Mouse (Mus musculus): Measurements from ENCODE around the gene Wscd2. TPM values are rescaled to one million over a fixed set of nuclear protein-coding genes. Genes with fewer than 3 reads are reported as not detected.

Wscd2 gene
- total RNA-seq, 1 experiment, result 2.6 TPM

GRCm38 (mm10) chr5:113503276-113503675 is 13.1 kb downstream of the Wscd2 start:
- in situ Hi-C loops (cut with MboI; ENCODE audit: low sequenced_read_pairs in 2 of 2, unreplicated experiment in 2 of 2), result no loop called here
- Histone ChIP-seq H3K4me3 (ENCODE audit: insufficient read depth in 1 of 2, low read depth in 1 of 2, low read length in 2 of 2, poor library complexity in 1 of 2, severe bottlenecking in 1 of 2) (no peak overlapping the region), H3K27ac (ENCODE audit: insufficient read depth, low read depth, low read length, poor library complexity, severe bottlenecking) (no peak overlapping the region), H3K9me3 (ENCODE audit: control insufficient read depth, insufficient read depth, low read depth, low read length) (no peaks in the 10 kb centered on the region), H3K4me1 (ENCODE audit: control insufficient read depth in 2 of 2, insufficient read depth in 2 of 2, low read length in 2 of 2, poor library complexity in 1 of 2) (peaks cover 2 to 19% of the 10 kb centered on the region in 2 experiments; a peak in 2 of 4 replicates), H3K9ac (ENCODE audit: insufficient read depth, low read depth, low read length, poor library complexity, severe bottlenecking) (no peak overlapping the region), H3K36me3 (ENCODE audit: control insufficient read depth, insufficient read depth, low read length, poor library complexity, severe bottlenecking) (no peaks in the 10 kb centered on the region)
- no peak for DNase-seq (ENCODE audit: low read depth, low spot score)
- TF ChIP-seq CHD2 (IDR thresholded peaks at IDR 0.05; ENCODE audit: low read depth, low read length) (no peak), ZC3H11A (IDR thresholded peaks at IDR 0.05; ENCODE audit: borderline replicate concordance, low read depth, low read length) (no peak), ZNF384 (IDR thresholded peaks at IDR 0.05; ENCODE audit: low read depth, low read length) (no peak), MAFK (IDR thresholded peaks at IDR 0.05; ENCODE audit: insufficient read depth, low read depth, low read length) (no peak), HCFC1 (IDR thresholded peaks at IDR 0.05; ENCODE audit: borderline replicate concordance, insufficient read depth, low read length) (no peak)

GRCm38 (mm10) chr5:113504654-113505053 is 14.5 kb downstream of the Wscd2 start:
- Histone ChIP-seq H3K4me1 (ENCODE audit: control insufficient read depth in 2 of 2, insufficient read depth in 2 of 2, low read length in 2 of 2, poor library complexity in 1 of 2) (peaks cover 2 to 20% of the 10 kb centered on the region in 2 experiments; a peak in 2 of 4 replicates), H3K4me3 (ENCODE audit: insufficient read depth in 1 of 2, low read depth in 1 of 2, low read length in 2 of 2, poor library complexity in 1 of 2, severe bottlenecking in 1 of 2) (no peak overlapping the region), H3K27ac (ENCODE audit: insufficient read depth, low read depth, low read length, poor library complexity, severe bottlenecking) (no peak overlapping the region), H3K36me3 (ENCODE audit: control insufficient read depth, insufficient read depth, low read length, poor library complexity, severe bottlenecking) (no peaks in the 10 kb centered on the region), H3K9me3 (ENCODE audit: control insufficient read depth, insufficient read depth, low read depth, low read length) (no peaks in the 10 kb centered on the region), H3K9ac (ENCODE audit: insufficient read depth, low read depth, low read length, poor library complexity, severe bottlenecking) (no peak overlapping the region)
- TF ChIP-seq ZC3H11A (IDR thresholded peaks at IDR 0.05; ENCODE audit: borderline replicate concordance, low read depth, low read length) (no peak), MAFK (IDR thresholded peaks at IDR 0.05; ENCODE audit: insufficient read depth, low read depth, low read length) (no peak), ZNF384 (IDR thresholded peaks at IDR 0.05; ENCODE audit: low read depth, low read length) (no peak), HCFC1 (IDR thresholded peaks at IDR 0.05; ENCODE audit: borderline replicate concordance, insufficient read depth, low read length) (no peak), CHD2 (IDR thresholded peaks at IDR 0.05; ENCODE audit: low read depth, low read length) (no peak)
- in situ Hi-C loops (cut with MboI; ENCODE audit: low sequenced_read_pairs in 2 of 2, unreplicated experiment in 2 of 2), result no loop called here
- no peak for DNase-seq (ENCODE audit: low read depth, low spot score)

- no peak overlapping the region for H3K4me3 ChIP-seq (ENCODE audit: insufficient read depth in 1 of 2, low read depth in 1 of 2, low read length in 2 of 2, poor library complexity in 1 of 2, severe bottlenecking in 1 of 2)
- H3K27ac ChIP-seq (ENCODE audit: insufficient read depth, low read depth, low read length, poor library complexity, severe bottlenecking), result no peak overlapping the region
- H3K4me1 ChIP-seq (ENCODE audit: control insufficient read depth in 2 of 2, insufficient read depth in 2 of 2, low read length in 2 of 2, poor library complexity in 1 of 2), result peaks cover 2 to 20% of the 10 kb centered on the region in 2 experiments; a peak in 2 of 4 replicates
- in situ Hi-C loops (cut with MboI; ENCODE audit: low sequenced_read_pairs in 2 of 2, unreplicated experiment in 2 of 2), result no loop called here
- H3K9ac ChIP-seq (ENCODE audit: insufficient read depth, low read depth, low read length, poor library complexity, severe bottlenecking), result no peak overlapping the region
- no peaks in the 10 kb centered on the region for H3K9me3 ChIP-seq (ENCODE audit: control insufficient read depth, insufficient read depth, low read depth, low read length)
- no peaks in the 10 kb centered on the region for H3K36me3 ChIP-seq (ENCODE audit: control insufficient read depth, insufficient read depth, low read length, poor library complexity, severe bottlenecking)
- TF ChIP-seq CHD2 (IDR thresholded peaks at IDR 0.05; ENCODE audit: low read depth, low read length) (no peak), ZC3H11A (IDR thresholded peaks at IDR 0.05; ENCODE audit: borderline replicate concordance, low read depth, low read length) (no peak), ZNF384 (IDR thresholded peaks at IDR 0.05; ENCODE audit: low read depth, low read length) (no peak), HCFC1 (IDR thresholded peaks at IDR 0.05; ENCODE audit: borderline replicate concordance, insufficient read depth, low read length) (no peak), MAFK (IDR thresholded peaks at IDR 0.05; ENCODE audit: insufficient read depth, low read depth, low read length) (no peak)
- DNase-seq (ENCODE audit: low read depth, low spot score), result no peak
These were observed 15.9 kb downstream of the Wscd2 start for GRCm38 (mm10) chr5:113506065-113506464.

GRCm38 (mm10) chr5:113506779-113507178 is 16.6 kb downstream of the Wscd2 start:
- Histone ChIP-seq H3K4me3 (ENCODE audit: insufficient read depth in 1 of 2, low read depth in 1 of 2, low read length in 2 of 2, poor library complexity in 1 of 2, severe bottlenecking in 1 of 2) (no peak overlapping the region), H3K9me3 (ENCODE audit: control insufficient read depth, insufficient read depth, low read depth, low read length) (no peaks in the 10 kb centered on the region), H3K9ac (ENCODE audit: insufficient read depth, low read depth, low read length, poor library complexity, severe bottlenecking) (no peak overlapping the region), H3K36me3 (ENCODE audit: control insufficient read depth, insufficient read depth, low read length, poor library complexity, severe bottlenecking) (no peaks in the 10 kb centered on the region), H3K27ac (ENCODE audit: insufficient read depth, low read depth, low read length, poor library complexity, severe bottlenecking) (no peak overlapping the region), H3K4me1 (ENCODE audit: control insufficient read depth in 2 of 2, insufficient read depth in 2 of 2, low read length in 2 of 2, poor library complexity in 1 of 2) (peaks cover 2 to 20% of the 10 kb centered on the region in 2 experiments; a peak in 2 of 4 replicates)
- in situ Hi-C loops (cut with MboI; ENCODE audit: low sequenced_read_pairs in 2 of 2, unreplicated experiment in 2 of 2), result no loop called here
- DNase-seq (ENCODE audit: low read depth, low spot score), result no peak
- TF ChIP-seq MAFK (IDR thresholded peaks at IDR 0.05; ENCODE audit: insufficient read depth, low read depth, low read length) (no peak), HCFC1 (IDR thresholded peaks at IDR 0.05; ENCODE audit: borderline replicate concordance, insufficient read depth, low read length) (0 out of 2 replicates have a peak, but pooled peaks have one; percentile 15), ZNF384 (IDR thresholded peaks at IDR 0.05; ENCODE audit: low read depth, low read length) (no peak)

- no peaks in the 10 kb centered on the region for H3K9me3 ChIP-seq (ENCODE audit: control insufficient read depth, insufficient read depth, low read depth, low read length)
- peaks cover 0 to 20% of the 10 kb centered on the region in 2 experiments; a peak in 2 of 4 replicates for H3K4me1 ChIP-seq (ENCODE audit: control insufficient read depth in 2 of 2, insufficient read depth in 2 of 2, low read length in 2 of 2, poor library complexity in 1 of 2)
- in situ Hi-C loops (cut with MboI; ENCODE audit: low sequenced_read_pairs in 2 of 2, unreplicated experiment in 2 of 2), result no loop called here
- no peak overlapping the region for H3K9ac ChIP-seq (ENCODE audit: insufficient read depth, low read depth, low read length, poor library complexity, severe bottlenecking)
- DNase-seq (ENCODE audit: low read depth, low spot score), result no peak
- no peaks in the 10 kb centered on the region for H3K36me3 ChIP-seq (ENCODE audit: control insufficient read depth, insufficient read depth, low read length, poor library complexity, severe bottlenecking)
- no peak overlapping the region for H3K4me3 ChIP-seq (ENCODE audit: insufficient read depth in 1 of 2, low read depth in 1 of 2, low read length in 2 of 2, poor library complexity in 1 of 2, severe bottlenecking in 1 of 2)
- H3K27ac ChIP-seq (ENCODE audit: insufficient read depth, low read depth, low read length, poor library complexity, severe bottlenecking), result no peak overlapping the region
- TF ChIP-seq ZNF384 (IDR thresholded peaks at IDR 0.05; ENCODE audit: low read depth, low read length) (no peak), CHD2 (IDR thresholded peaks at IDR 0.05; ENCODE audit: low read depth, low read length) (no peak), MAFK (IDR thresholded peaks at IDR 0.05; ENCODE audit: insufficient read depth, low read depth, low read length) (no peak), HCFC1 (IDR thresholded peaks at IDR 0.05; ENCODE audit: borderline replicate concordance, insufficient read depth, low read length) (no peak), ZC3H11A (IDR thresholded peaks at IDR 0.05; ENCODE audit: borderline replicate concordance, low read depth, low read length) (no peak)
These were observed 19.0 kb downstream of the Wscd2 start for GRCm38 (mm10) chr5:113509167-113509566.
